In the genomic region with DNA sequence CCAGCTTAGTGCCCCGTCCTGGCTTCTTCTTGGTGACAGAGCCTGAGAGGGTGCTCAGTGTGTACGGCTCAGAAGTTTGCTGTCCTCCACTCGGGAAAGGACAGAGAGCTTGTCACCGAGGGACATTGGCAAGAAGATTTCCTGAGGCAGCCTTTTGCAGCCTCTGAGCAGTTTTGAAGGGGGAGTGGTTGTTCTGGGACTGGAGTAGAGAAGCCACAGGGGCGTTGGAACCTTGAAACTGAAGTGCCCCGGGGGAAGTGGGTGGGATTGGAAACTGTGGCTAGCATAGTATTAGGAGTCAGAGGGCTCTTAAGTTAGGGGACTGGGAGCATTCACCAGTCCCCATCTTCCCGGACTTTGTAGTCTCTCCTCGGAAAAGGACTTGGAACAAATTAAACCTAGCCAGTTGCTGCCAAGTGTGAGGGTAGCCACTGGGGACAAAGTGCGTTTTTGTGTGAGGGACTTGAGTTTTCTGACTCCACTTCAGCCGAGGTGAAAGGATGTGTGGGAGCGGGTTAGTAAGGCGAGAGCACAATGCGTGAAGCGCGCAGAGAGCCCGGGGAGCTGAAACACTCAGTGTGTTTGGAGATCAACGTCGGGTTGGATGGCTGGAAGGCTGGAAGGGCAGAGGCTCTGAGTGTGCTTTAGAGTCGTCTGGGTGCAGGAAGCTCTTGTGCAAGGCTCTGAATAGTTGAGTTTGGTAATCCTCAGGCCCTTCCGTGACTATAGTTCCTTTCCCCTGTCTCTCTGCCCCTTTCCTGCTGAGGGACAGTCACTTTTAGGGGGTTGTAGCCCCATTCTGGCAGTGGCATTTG, we compare ENCODE assay signal across 12 mouse cellular contexts. TPM values are rescaled to one million over a fixed set of nuclear protein-coding genes. Genes with fewer than 3 reads are reported as not detected.
A peak's percentile ranks its signal among the peaks of the same experiment; 100 is the strongest.
DNase-seq lines count a peak whose midpoint lies in the region; ATAC-seq lines count a peak whose summit lies in the region.
"Had no signal": no experiment of that assay in that cellular context is flagged by ENCODE, and none has a peak within 500 bp of the region (broad histone marks: within the 10 kb centered on the region; RNA-seq: fewer than 3 reads in every experiment).

No protein-coding gene starts in this region.

- H3K27me3 ChIP-seq in neural tube, embryonic 14.5 days (ENCODE audit: control insufficient read depth, insufficient read depth, low read length) = no peaks in the 10 kb centered on the region
- H3K27me3 ChIP-seq: Patski had no signal

- WGBS in neural tube, embryonic 14.5 days = 53% methylated on average over 20 of the region's 20 CpGs

- H3K9me3 ChIP-seq in neural tube, embryonic 14.5 days (ENCODE audit: control insufficient read depth, low read length) = no peaks in the 10 kb centered on the region
- H3K9me3 ChIP-seq: midbrain, embryonic 12.5 days had no signal

- peak; percentile 53 for DNase-seq in layer of hippocampus, adult 9-11 months
- no peak for DNase-seq in layer of hippocampus, adult 11-12 months (ENCODE audit: low spot score)
- DNase-seq in kidney, postnatal 25 days = peak; percentile 69 to 84
- DNase-seq in layer of hippocampus, adult 8-10 months (ENCODE audit: low spot score in 2 of 2) = no peak
- DNase-seq in left cerebral cortex, postnatal 4 days = no peak
- DNase-seq: cerebellum, postnatal 36 days; thymus, adult 2 months had no signal

- intact Hi-C loops in left cerebral cortex, postnatal 4 days (cut with DNase I) = no loop called here

- H3K4me2 ChIP-seq in neural tube, embryonic 14.5 days (ENCODE audit: low read depth, low read length) = 0 out of 2 replicates have a peak overlapping the region, but pooled peaks have one; percentile 14
- H3K4me2 ChIP-seq: midbrain, embryonic 12.5 days had no signal

- no peak overlapping the region for H3K4me3 ChIP-seq in neural tube, embryonic 14.5 days (ENCODE audit: low read depth, low read length)
- H3K4me3 ChIP-seq: midbrain, embryonic 12.5 days had no signal

- peak overlapping the region; percentile 55 for H3K27ac ChIP-seq in neural tube, embryonic 14.5 days (ENCODE audit: low read depth, low read length)
- H3K27ac ChIP-seq: midbrain, embryonic 12.5 days had no signal

- peaks cover 22% of the 10 kb centered on the region for H3K4me1 ChIP-seq in neural tube, embryonic 14.5 days (ENCODE audit: control insufficient read depth, insufficient read depth, low read length)

- no peak overlapping the region for H3K9ac ChIP-seq in neural tube, embryonic 14.5 days (replicated peaks; ENCODE audit: low read depth, low read length)
- H3K9ac ChIP-seq: midbrain, embryonic 12.5 days had no signal

- no peaks in the 10 kb centered on the region for H3K36me3 ChIP-seq in neural tube, embryonic 14.5 days (ENCODE audit: control insufficient read depth, insufficient read depth, low read length)

- peak; percentile 55 to 57; a peak in 3 of 4 replicates for ATAC-seq in hematopoietic stem cell, adult 5-6 weeks (replicated peaks in 1 of 2; ENCODE audit: insufficient read depth in 1 of 2, low FRiP score in 2 of 2, low TSS enrichment in 1 of 2, low read depth in 1 of 2, poor library complexity in 2 of 2, severe bottlenecking in 2 of 2)
- no peak for ATAC-seq in neural tube, embryonic 14.5 days (ENCODE audit: low read depth)
- ATAC-seq in erythroid progenitor cell, adult 5-6 weeks (replicated peaks; ENCODE audit: low FRiP score, poor library complexity, severe bottlenecking) = no peak

RNA-seq across cellular contexts. Expression of gene Peli2, which starts 10.3 kb away (rescaled TPM):
- 6.6 and 9.8 TPM in 2 replicates for total RNA-seq in hematopoietic stem cell, adult 5-6 weeks (2017)
- 7.5 and 13.3 TPM in 2 replicates for polyA plus RNA-seq in neural tube, embryonic 14.5 days (2014; fragmentation: Nextera tagmentation; extraction: Ambion mirVana)
- total RNA-seq in erythroid progenitor cell, adult 5-6 weeks (2015; ENCODE audit: low replicate concordance) = 0.72 and 2.5 TPM in 2 replicates
- 0.64 and 1.1 TPM in 2 replicates for total RNA-seq in erythroid progenitor cell, adult 5-6 weeks (2017; ENCODE audit: low replicate concordance)
- total RNA-seq in layer of hippocampus, adult 8-10 months (2022) = 10 to 100 TPM; 24.2 to 36.6 (median 30.0) TPM
- total RNA-seq in left cerebral cortex, postnatal 4 days (2021) = 10 to 100 TPM; 25.5 to 30.8 TPM

Comparison
In these comparisons a context has a peak if more than half of its experiments do, and no peak if none do; other contexts are left out.
1. DNase-seq: peak in layer of hippocampus, adult 9-11 months (single experiment) and kidney, postnatal 25 days (2 of 2); none in layer of hippocampus, adult 11-12 months (single experiment), layer of hippocampus, adult 8-10 months (0 of 2) and left cerebral cortex, postnatal 4 days (single experiment).
2. ATAC-seq: peak in hematopoietic stem cell, adult 5-6 weeks (2 of 2); none in neural tube, embryonic 14.5 days (single experiment) and erythroid progenitor cell, adult 5-6 weeks (single experiment).